ENCODE assay signal across 29 mouse cellular contexts in the genomic region with DNA sequence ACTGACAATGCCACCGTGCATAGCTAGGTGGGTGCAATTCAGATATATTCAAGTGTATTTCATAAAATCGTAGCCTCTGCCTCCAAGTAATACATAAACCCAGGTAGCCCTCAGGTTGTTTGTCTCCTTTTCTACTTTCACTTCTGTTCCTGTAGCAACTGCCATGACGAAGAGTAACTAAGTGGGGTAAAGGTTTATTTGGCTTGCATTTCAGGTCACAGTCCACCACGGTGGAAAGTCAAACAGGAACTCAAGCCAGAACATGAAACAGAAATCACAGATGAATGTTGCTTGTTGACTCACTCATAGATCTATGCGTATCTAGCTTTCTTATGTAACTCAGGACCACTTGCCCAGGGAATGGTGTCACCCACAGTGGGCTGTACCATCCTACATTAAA.
DNase-seq lines count a peak whose midpoint lies in the region; ATAC-seq and TF ChIP-seq lines count a peak whose summit lies in the region.
"Had no signal": no experiment of that assay in that cellular context is flagged by ENCODE, and none has a peak within 500 bp of the region (broad histone marks: within the 10 kb centered on the region; RNA-seq: fewer than 3 reads in every experiment).

No protein-coding gene starts in this region.

- no peaks in the 10 kb centered on the region for H3K9me3 ChIP-seq in liver, postnatal 0 days (ENCODE audit: low read length)
- no peaks in the 10 kb centered on the region for H3K9me3 ChIP-seq in liver, embryonic 12.5 days (replicated peaks)
- H3K9me3 ChIP-seq: embryonic facial prominence, embryonic 12.5 days; heart, embryonic 12.5 days; hindbrain, embryonic 13.5 days; limb, embryonic 10.5 days; limb, embryonic 15.5 days; midbrain, embryonic 13.5 days; neural tube, embryonic 13.5 days; stomach, embryonic 15.5 days had no signal

- peak; percentile 42; the same call in 1 of the 2 replicates for TF ChIP-seq EP300 in liver, postnatal 0 days (IDR thresholded peaks at IDR 0.05; ENCODE audit: low read depth)

- ATAC-seq in liver, postnatal 0 days = peak; percentile 91
- ATAC-seq in liver, embryonic 12.5 days = no peak
- ATAC-seq: forebrain, embryonic 14.5 days; midbrain, embryonic 13.5 days had no signal

- H3K9ac ChIP-seq in liver, postnatal 0 days (replicated peaks) = no peak overlapping the region
- no peak overlapping the region for H3K9ac ChIP-seq in liver, embryonic 12.5 days
- H3K9ac ChIP-seq: embryonic facial prominence, embryonic 12.5 days; heart, embryonic 12.5 days; hindbrain, embryonic 13.5 days; limb, embryonic 15.5 days; midbrain, embryonic 13.5 days; neural tube, embryonic 13.5 days; stomach, embryonic 15.5 days had no signal

- H3K36me3 ChIP-seq in kidney, adult 2 months (ENCODE audit: control insufficient read depth, insufficient read depth, low read length) = no peaks in the 10 kb centered on the region
- H3K36me3 ChIP-seq in liver, postnatal 0 days (replicated peaks; ENCODE audit: insufficient read depth, low read length) = no peaks in the 10 kb centered on the region
- H3K36me3 ChIP-seq in liver, embryonic 12.5 days = no peaks in the 10 kb centered on the region
- no peaks in the 10 kb centered on the region for H3K36me3 ChIP-seq in small intestine, adult 2 months (ENCODE audit: control insufficient read depth, insufficient read depth, low read length)
- no peaks in the 10 kb centered on the region for H3K36me3 ChIP-seq in thymus, adult 2 months (ENCODE audit: control insufficient read depth, insufficient read depth, low read length)
- H3K36me3 ChIP-seq: embryonic facial prominence, embryonic 12.5 days; heart, embryonic 12.5 days; hindbrain, embryonic 13.5 days; limb, embryonic 10.5 days; limb, embryonic 15.5 days; midbrain, embryonic 13.5 days; neural tube, embryonic 13.5 days; stomach, embryonic 15.5 days had no signal

- peaks cover 3% of the 10 kb centered on the region; the same call in 1 of the 2 replicates for H3K4me1 ChIP-seq in kidney, adult 2 months (ENCODE audit: control insufficient read depth, insufficient read depth, low read length)
- H3K4me1 ChIP-seq in liver, postnatal 0 days (ENCODE audit: insufficient read depth) = no peaks in the 10 kb centered on the region
- no peaks in the 10 kb centered on the region for H3K4me1 ChIP-seq in liver, embryonic 12.5 days
- H3K4me1 ChIP-seq in small intestine, adult 2 months (ENCODE audit: control insufficient read depth, insufficient read depth, insufficient read length, low read length) = peaks cover 3% of the 10 kb centered on the region; the same call in 1 of the 2 replicates
- H3K4me1 ChIP-seq in thymus, adult 2 months (replicated peaks; ENCODE audit: control insufficient read depth, insufficient read depth, low read length) = no peaks in the 10 kb centered on the region
- H3K4me1 ChIP-seq: embryonic facial prominence, embryonic 12.5 days; heart, embryonic 12.5 days; hindbrain, embryonic 13.5 days; limb, embryonic 10.5 days; limb, embryonic 15.5 days; midbrain, embryonic 13.5 days; neural tube, embryonic 13.5 days; stomach, embryonic 15.5 days had no signal

- peak overlapping the region; percentile 73; the same call in 1 of the 2 replicates for H3K27ac ChIP-seq in kidney, adult 2 months (ENCODE audit: insufficient read depth, low read depth, low read length)
- peak overlapping the region; percentile 80 for H3K27ac ChIP-seq in liver, postnatal 0 days (ENCODE audit: low read depth)
- no peak overlapping the region for H3K27ac ChIP-seq in liver, embryonic 12.5 days
- peak overlapping the region; percentile 90 for H3K27ac ChIP-seq in small intestine, adult 2 months (ENCODE audit: insufficient read depth, low read depth, low read length)
- H3K27ac ChIP-seq in thymus, adult 2 months (ENCODE audit: control insufficient read depth, insufficient read depth, low read length) = no peak overlapping the region
- H3K27ac ChIP-seq: embryonic facial prominence, embryonic 12.5 days; heart, adult 2 months; hindbrain, embryonic 13.5 days; kidney, postnatal 0 days; limb, embryonic 10.5 days; limb, embryonic 15.5 days; macrophage; midbrain, embryonic 13.5 days; neural tube, embryonic 13.5 days; stomach, embryonic 15.5 days had no signal

- DNase-seq in kidney, adult 2 months = peak; percentile 82
- DNase-seq in kidney, postnatal 4 days = no peak
- peak; percentile 25 for DNase-seq in liver, postnatal 0 days
- no peak for DNase-seq in thymus, adult 2 months
- DNase-seq: adrenal gland, postnatal 25 days; B cell, adult 2 months; cerebellum, adult 11-12 months; cerebellum, adult 9-11 months; embryo, embryonic 11 days; gastrocnemius, postnatal 25 days; heart, adult 2 months; heart, postnatal 4 days; layer of hippocampus, adult 9-11 months; lung, adult 2 months; lung, postnatal 10 days; thymus, postnatal 36 days had no signal

- TF ChIP-seq CTCF in kidney, adult 2 months (conservative IDR thresholded peaks at IDR 0.05; ENCODE audit: insufficient read depth, insufficient read length, low read depth, low read length) = no peak
- TF ChIP-seq CTCF in liver, postnatal 0 days (IDR thresholded peaks at IDR 0.05; ENCODE audit: low read depth) = no peak
- TF ChIP-seq CTCF in small intestine, adult 2 months (IDR thresholded peaks at IDR 0.05; ENCODE audit: extremely low read depth, insufficient read length, insufficient replicate concordance, low read depth, low read length) = no peak
- no peak for TF ChIP-seq CTCF in thymus, adult 2 months (IDR thresholded peaks at IDR 0.05; ENCODE audit: borderline replicate concordance, control insufficient read depth, extremely low read depth, insufficient read depth, low read length, poor library complexity)

- no peaks in the 10 kb centered on the region for H3K27me3 ChIP-seq in kidney, adult 2 months (replicated peaks; ENCODE audit: control insufficient read depth, insufficient read depth, low read length)
- no peaks in the 10 kb centered on the region for H3K27me3 ChIP-seq in liver, postnatal 0 days (ENCODE audit: insufficient read depth, low read length)
- H3K27me3 ChIP-seq in liver, embryonic 12.5 days (replicated peaks) = no peaks in the 10 kb centered on the region
- no peaks in the 10 kb centered on the region for H3K27me3 ChIP-seq in small intestine, adult 2 months (ENCODE audit: control insufficient read depth, insufficient read depth, low read length)
- H3K27me3 ChIP-seq in thymus, adult 2 months (ENCODE audit: control insufficient read depth, insufficient read depth, low read length) = no peaks in the 10 kb centered on the region
- H3K27me3 ChIP-seq: embryonic facial prominence, embryonic 12.5 days; heart, embryonic 12.5 days; hindbrain, embryonic 13.5 days; limb, embryonic 15.5 days; midbrain, embryonic 13.5 days; neural tube, embryonic 13.5 days; stomach, embryonic 15.5 days had no signal

- H3K4me3 ChIP-seq in kidney, adult 2 months (ENCODE audit: insufficient read depth, low read depth, low read length) = no peak overlapping the region
- H3K4me3 ChIP-seq in liver, postnatal 0 days (ENCODE audit: low read depth, low read length) = no peak overlapping the region
- H3K4me3 ChIP-seq in liver, embryonic 12.5 days = no peak overlapping the region
- H3K4me3 ChIP-seq in small intestine, adult 2 months (ENCODE audit: low read depth, low read length) = no peak overlapping the region
- no peak overlapping the region for H3K4me3 ChIP-seq in thymus, adult 2 months (ENCODE audit: control insufficient read depth, insufficient read depth, low read length)
- H3K4me3 ChIP-seq: embryonic facial prominence, embryonic 12.5 days; heart, adult 2 months; heart, embryonic 12.5 days; hindbrain, embryonic 13.5 days; limb, embryonic 10.5 days; limb, embryonic 15.5 days; midbrain, embryonic 13.5 days; neural tube, embryonic 13.5 days; stomach, embryonic 15.5 days had no signal

- 55% methylated on average over 5 of the region's 5 CpGs for WGBS in kidney, adult 2 months
- WGBS in liver, postnatal 0 days (ENCODE audit: insufficient replicate concordance) = 56% methylated on average over 5 of the region's 5 CpGs
- 71% methylated on average over 5 of the region's 5 CpGs for WGBS in liver, embryonic 12.5 days (ENCODE audit: insufficient replicate concordance)
- 31% methylated on average over 5 of the region's 5 CpGs for WGBS in small intestine, adult 2 months
- WGBS in thymus, adult 2 months = 84% methylated on average over 5 of the region's 5 CpGs

- TF ChIP-seq POLR2A in kidney, adult 2 months (IDR thresholded peaks at IDR 0.05; ENCODE audit: low read depth, low read length) = no peak
- TF ChIP-seq POLR2A in small intestine, adult 2 months (IDR thresholded peaks at IDR 0.05; ENCODE audit: low read depth, low read length) = no peak
- TF ChIP-seq POLR2A in thymus, adult 2 months (IDR thresholded peaks at IDR 0.05; ENCODE audit: control insufficient read depth, extremely low read depth, insufficient read depth, low read length, poor library complexity) = no peak

- H3K4me2 ChIP-seq in liver, postnatal 0 days (ENCODE audit: low read depth, low read length) = no peak overlapping the region
- no peak overlapping the region for H3K4me2 ChIP-seq in liver, embryonic 12.5 days
- H3K4me2 ChIP-seq: embryonic facial prominence, embryonic 12.5 days; heart, embryonic 12.5 days; hindbrain, embryonic 13.5 days; limb, embryonic 15.5 days; midbrain, embryonic 13.5 days; neural tube, embryonic 13.5 days; stomach, embryonic 15.5 days had no signal

Comparison
In these comparisons a context has a peak if more than half of its experiments do, and no peak if none do; other contexts are left out.
1. DNase-seq: peak in kidney, adult 2 months (single experiment) and liver, postnatal 0 days (single experiment); none in kidney, postnatal 4 days (0 of 2) and thymus, adult 2 months (single experiment).
2. H3K27ac ChIP-seq: peak in kidney, adult 2 months (single experiment), liver, postnatal 0 days (single experiment) and small intestine, adult 2 months (single experiment); none in liver, embryonic 12.5 days (single experiment) and thymus, adult 2 months (single experiment).